Mouse (Mus musculus) E14TG2a.4 (cell line): Measurements from ENCODE around the gene Mgat4d.

Experiments
- CTCF ChIP-seq: conservative IDR thresholded peaks from 2 replicates; pipeline ENCODE4 v1.5.1; 2014; ENCODE audit warnings: low read length
- NANOG ChIP-seq: IDR thresholded peaks from 2 replicates; pipeline ENCODE4 v1.6.1; 2014; ENCODE audit warnings: borderline replicate concordance, low read length, mixed read lengths
- POU5F1 ChIP-seq: IDR thresholded peaks from 2 replicates; pipeline ENCODE4 v1.6.1; 2014; ENCODE audit warnings: low read length, borderline replicate concordance

GRCm38 (mm10) chr8:83423032-83423825 lies 75.0 kb downstream of the Mgat4d start:
- TF ChIP-seq CTCF (no peak), POU5F1 (no peak), NANOG (no peak)
